Mouse (Mus musculus) bone marrow macrophage, adult 2 months (primary cell): ENCODE data around the gene Ankrd35.

Experiments
- CTCF ChIP-seq: IDR thresholded peaks from 2 replicates; pipeline ENCODE4 v1.5.1; 2012; ENCODE audit warnings: low read depth, mild to moderate bottlenecking, low read length, moderate library complexity
- POLR2A ChIP-seq: IDR thresholded peaks from 2 replicates; pipeline ENCODE4 v1.6.1; 2012; ENCODE audit warnings: mild to moderate bottlenecking, low read depth, low read length, borderline replicate concordance

DNA sequence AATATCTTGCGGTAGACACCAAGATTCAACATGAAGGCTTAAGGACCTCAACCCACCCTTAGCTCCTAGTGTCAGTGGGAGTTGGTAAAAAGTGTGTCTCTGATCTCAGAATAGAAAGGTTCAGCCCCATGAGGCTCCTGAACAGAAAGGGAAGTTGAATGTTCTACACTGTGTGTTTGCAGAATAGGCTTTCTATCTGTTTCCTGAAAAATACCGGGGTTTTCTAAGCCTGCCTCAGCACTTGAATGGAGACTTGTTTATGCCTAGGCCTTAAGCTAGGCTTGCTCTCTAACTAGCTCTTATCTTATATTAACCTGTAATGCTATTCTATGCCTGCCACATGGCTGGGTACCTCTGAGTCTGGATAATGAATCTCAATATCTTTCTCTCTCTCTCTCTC, 9.0 kb upstream of the Ankrd35 start:
- TF ChIP-seq POLR2A, result no peak
- no peak for TF ChIP-seq CTCF
